Mouse (Mus musculus): Measurements from ENCODE around the gene Rdh14. TPM values are rescaled to one million over a fixed set of nuclear protein-coding genes. Genes with fewer than 3 reads are reported as not detected.

Gene Rdh14
- polyA plus RNA-seq, 1 experiment from 2014 or later = 42.6 TPM

DNA sequence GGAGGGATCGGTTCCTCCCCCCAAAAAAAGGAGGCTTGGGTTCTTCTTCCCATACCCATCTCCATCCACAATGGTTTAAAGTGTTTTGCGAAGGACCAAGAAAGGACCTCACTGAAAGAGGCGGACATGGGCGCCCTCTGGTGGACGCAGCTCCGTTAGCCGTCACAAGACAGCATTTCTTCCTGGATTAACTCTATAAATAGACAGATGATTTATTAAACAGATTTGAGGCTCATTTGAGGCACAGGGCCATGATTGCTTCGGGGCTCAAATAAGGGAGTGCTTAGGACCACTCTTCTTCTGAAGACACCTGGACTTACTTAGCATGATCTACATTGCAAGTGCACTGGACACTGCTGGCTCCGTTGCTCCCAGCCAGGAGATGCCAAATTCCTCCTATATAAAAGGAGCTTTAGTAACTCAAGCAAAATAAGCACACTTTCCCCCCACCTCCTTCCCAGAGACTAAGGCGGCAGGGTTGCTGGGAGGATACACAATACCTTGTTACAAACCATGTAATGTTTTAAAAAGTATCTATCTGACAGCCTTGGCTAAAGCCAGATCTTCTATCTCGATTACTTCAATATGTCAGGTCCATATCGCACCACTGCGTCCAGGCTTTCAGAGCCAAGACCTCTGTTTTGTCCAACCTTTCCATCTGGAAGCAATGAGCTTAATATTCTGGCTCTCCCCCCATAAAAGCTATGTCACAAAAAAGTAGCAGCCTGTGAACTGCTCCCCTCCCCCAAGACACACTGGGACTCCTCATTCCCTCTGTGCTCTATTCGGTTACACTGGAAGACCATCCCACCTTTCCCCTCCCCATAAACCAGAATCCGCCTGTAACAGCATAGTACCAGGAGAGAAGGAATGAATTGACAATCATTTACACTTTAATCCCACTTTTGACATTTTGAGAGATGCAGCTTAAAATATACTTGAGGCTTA, 47.8 kb downstream of the Rdh14 start:
- Histone ChIP-seq H3K27ac (replicated peaks) (no peak overlapping the region), H3K4me2 (no peak overlapping the region), H3K4me1 (replicated peaks) (peaks cover 12% of the 10 kb centered on the region), H3K9ac (no peak overlapping the region), H3K27me3 (peaks cover 13% of the 10 kb centered on the region), H3K4me3 (no peak overlapping the region), H3K36me3 (no peaks in the 10 kb centered on the region), H3K9me3 (no peaks in the 10 kb centered on the region)
- WGBS = 32% methylated on average over 15 of the region's 15 CpGs
- peak; percentile 56; the same call in 1 of the 2 replicates for ATAC-seq (ENCODE audit: low read depth)

DNA sequence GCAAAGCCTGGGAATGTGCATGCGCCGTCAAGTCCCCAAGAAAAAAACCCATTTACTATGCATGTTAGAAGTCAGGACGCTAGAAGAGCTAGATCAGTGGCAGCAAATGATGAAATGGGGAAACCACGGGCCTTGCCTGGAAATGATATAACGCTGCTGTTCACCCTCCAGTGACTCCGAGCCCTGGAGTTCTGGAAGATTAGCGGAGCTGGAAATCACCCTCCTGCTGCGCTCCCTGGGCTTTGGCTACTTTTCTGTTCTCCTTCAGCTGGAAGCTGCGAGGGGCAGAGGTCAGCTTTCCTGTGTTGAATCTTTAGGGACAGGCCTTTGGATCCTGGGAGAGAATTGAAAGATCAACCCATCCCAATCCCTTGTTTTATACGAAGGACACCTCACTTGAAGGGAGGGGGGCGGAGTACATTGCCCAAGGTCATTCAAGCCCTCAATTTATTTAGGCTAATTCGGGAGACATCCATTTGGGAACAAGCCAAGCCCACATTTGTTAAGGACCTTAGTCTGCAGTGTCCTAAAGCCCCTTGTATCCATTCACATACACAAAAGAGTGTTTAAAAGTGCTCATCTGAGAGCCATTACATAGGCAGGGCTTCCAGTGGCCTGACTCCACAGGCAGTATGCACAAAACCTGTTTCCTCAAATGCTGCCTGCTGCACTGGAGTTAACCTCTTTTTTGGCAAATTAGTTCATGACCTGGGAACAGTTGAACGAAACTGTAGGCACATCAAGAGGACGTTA, 49.1 kb downstream of the Rdh14 start:
- Histone ChIP-seq H3K4me1 (replicated peaks) (peaks cover 12% of the 10 kb centered on the region), H3K27me3 (peaks cover 13% of the 10 kb centered on the region), H3K9me3 (no peaks in the 10 kb centered on the region), H3K4me2 (no peak overlapping the region), H3K9ac (no peak overlapping the region), H3K27ac (replicated peaks) (no peak overlapping the region), H3K36me3 (no peaks in the 10 kb centered on the region), H3K4me3 (no peak overlapping the region)
- 0 out of 2 replicates have a peak, but pooled peaks have one; percentile 54 for ATAC-seq (ENCODE audit: low read depth)
- WGBS = 13% methylated on average over 14 of the region's 14 CpGs

Other genes with a start within 250 kb of the Rdh14 start
- not detected in 2 replicates for gene Nt5c1b, start 20.8 kb upstream of the Rdh14 start, polyA plus RNA-seq (2015; fragmentation: Nextera tagmentation; extraction: Ambion mirVana)

Data from neural tube, embryonic 13.5 days (tissue).